8 mouse cellular contexts compared by ENCODE assay signal in the genomic region with DNA sequence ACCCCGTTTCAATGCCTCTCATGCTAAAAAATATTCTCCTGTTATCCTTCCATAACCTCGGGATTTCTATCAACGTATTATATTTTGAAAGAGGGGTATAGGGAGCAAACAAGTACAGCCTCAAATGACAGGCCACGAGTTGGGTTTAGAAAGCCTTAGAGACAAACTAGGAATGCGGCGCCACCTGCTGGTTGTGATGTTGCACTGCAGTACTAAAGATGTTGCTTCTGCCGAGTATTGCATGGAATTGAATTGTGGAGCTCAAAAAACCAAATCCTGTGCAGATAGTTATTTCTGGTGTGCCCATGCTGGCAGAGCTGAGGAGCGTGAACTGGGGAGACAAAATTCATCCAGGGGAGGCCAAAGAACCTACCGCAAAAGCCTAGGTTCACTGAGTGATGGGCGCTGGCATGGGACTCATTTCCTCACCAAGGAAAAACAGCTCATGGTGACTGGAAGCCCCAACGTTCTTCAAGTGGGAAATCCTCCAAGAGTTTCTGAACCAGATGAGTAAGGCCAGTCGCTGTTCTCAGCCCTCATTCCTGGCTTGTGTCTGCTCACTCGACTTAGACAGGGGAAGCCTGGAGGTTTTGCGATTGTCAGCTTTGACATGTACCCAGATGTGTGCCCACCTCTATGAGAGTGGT. TPM values are rescaled to one million over a fixed set of nuclear protein-coding genes. Genes with fewer than 3 reads are reported as not detected.
A peak's percentile ranks its signal among the peaks of the same experiment; 100 is the strongest.
DNase-seq lines count a peak whose midpoint lies in the region; ATAC-seq lines count a peak whose summit lies in the region.

No protein-coding gene starts in this region.

- no peak overlapping the region for H3K4me3 ChIP-seq in heart, embryonic 11.5 days (ENCODE audit: low read depth, low read length)
- no peak overlapping the region for H3K4me3 ChIP-seq in forebrain, embryonic 16.5 days (replicated peaks; ENCODE audit: low read length)
- no peak overlapping the region for H3K4me3 ChIP-seq in midbrain, embryonic 13.5 days (replicated peaks)

- no peaks in the 10 kb centered on the region for H3K36me3 ChIP-seq in heart, embryonic 11.5 days (ENCODE audit: control insufficient read depth, insufficient read depth, low read length)
- no peaks in the 10 kb centered on the region for H3K36me3 ChIP-seq in forebrain, embryonic 16.5 days (ENCODE audit: control insufficient read depth, insufficient read depth)
- no peaks in the 10 kb centered on the region for H3K36me3 ChIP-seq in midbrain, embryonic 13.5 days

- DNase-seq in heart, adult 11 months: peak; percentile 89
- DNase-seq in cerebellum, adult 18-20 months: peak; percentile 71 to 82
- peak; percentile 82 to 84 for DNase-seq in left cerebral cortex, adult 18-20 months (ENCODE audit: low spot score in 2 of 2)
- DNase-seq in skeletal muscle tissue, adult 2 months (ENCODE audit: low read depth, low spot score): peak; percentile 63

- no peak overlapping the region for H3K4me2 ChIP-seq in heart, embryonic 11.5 days
- H3K4me2 ChIP-seq in forebrain, embryonic 16.5 days (ENCODE audit: low read length): no peak overlapping the region
- H3K4me2 ChIP-seq in midbrain, embryonic 13.5 days (replicated peaks): no peak overlapping the region

- H3K9me3 ChIP-seq in heart, embryonic 11.5 days (replicated peaks; ENCODE audit: control insufficient read depth, low read length): no peaks in the 10 kb centered on the region
- H3K9me3 ChIP-seq in forebrain, embryonic 16.5 days (ENCODE audit: control insufficient read depth, low read length): no peaks in the 10 kb centered on the region
- H3K9me3 ChIP-seq in midbrain, embryonic 13.5 days: no peaks in the 10 kb centered on the region

- no peaks in the 10 kb centered on the region for H3K27me3 ChIP-seq in heart, embryonic 11.5 days (ENCODE audit: control insufficient read depth, insufficient read depth, low read length)
- 0 out of 2 replicates have a peak, but pooled peaks cover 2% of the 10 kb centered on the region for H3K27me3 ChIP-seq in forebrain, embryonic 16.5 days (replicated peaks; ENCODE audit: control insufficient read depth, insufficient read depth, low read length)
- H3K27me3 ChIP-seq in midbrain, embryonic 13.5 days: peaks cover 3% of the 10 kb centered on the region; the same call in 1 of the 2 replicates

- H3K9ac ChIP-seq in heart, embryonic 11.5 days (ENCODE audit: low read depth, low read length): no peak overlapping the region
- H3K9ac ChIP-seq in forebrain, embryonic 16.5 days (replicated peaks; ENCODE audit: low read depth, low read length): no peak overlapping the region
- H3K9ac ChIP-seq in midbrain, embryonic 13.5 days (replicated peaks): no peak overlapping the region

- no peak for ATAC-seq in heart, embryonic 11.5 days (replicated peaks; ENCODE audit: insufficient number of reproducible peaks, low FRiP score, low TSS enrichment)
- peak; percentile 83 for ATAC-seq in forebrain, embryonic 16.5 days
- ATAC-seq in hematopoietic stem cell, adult 5-6 weeks (replicated peaks in 1 of 2; ENCODE audit: insufficient read depth in 1 of 2, low FRiP score in 2 of 2, low TSS enrichment in 1 of 2, low read depth in 1 of 2, poor library complexity in 2 of 2, severe bottlenecking in 2 of 2): peak; percentile 46 to 61; a peak in 2 of 4 replicates
- ATAC-seq in midbrain, embryonic 13.5 days: peak; percentile 30; the same call in 1 of the 2 replicates

- no peaks in the 10 kb centered on the region for H3K4me1 ChIP-seq in heart, embryonic 11.5 days (ENCODE audit: control insufficient read depth, insufficient read depth, low read length)
- H3K4me1 ChIP-seq in forebrain, embryonic 16.5 days (replicated peaks; ENCODE audit: control insufficient read depth, insufficient read depth, low read length): no peaks in the 10 kb centered on the region
- H3K4me1 ChIP-seq in midbrain, embryonic 13.5 days (replicated peaks): no peaks in the 10 kb centered on the region

- WGBS in heart, embryonic 11.5 days (ENCODE audit: insufficient replicate concordance): 18% methylated on average over 14 of the region's 14 CpGs
- WGBS in forebrain, embryonic 16.5 days: 26% methylated on average over 14 of the region's 14 CpGs
- 28% methylated on average over 14 of the region's 14 CpGs for WGBS in midbrain, embryonic 13.5 days

- no peak overlapping the region for H3K27ac ChIP-seq in heart, embryonic 11.5 days (ENCODE audit: low read depth, low read length)
- no peak overlapping the region for H3K27ac ChIP-seq in forebrain, embryonic 16.5 days (ENCODE audit: low read length)
- no peak overlapping the region for H3K27ac ChIP-seq in midbrain, embryonic 13.5 days

RNA-seq across cellular contexts. Expression of a gene that starts 11.2 kb away (rescaled TPM):
- polyA plus RNA-seq in heart, embryonic 11.5 days (2014; fragmentation: Nextera tagmentation; extraction: Ambion mirVana): 4.4 and 4.7 TPM in 2 replicates
- 1.1 and 1.4 TPM in 2 replicates for polyA plus RNA-seq in forebrain, embryonic 16.5 days (2015; fragmentation: Nextera tagmentation; extraction: Ambion mirVana)
- total RNA-seq in hematopoietic stem cell, adult 5-6 weeks (2017): not detected in 2 replicates
- total RNA-seq in left cerebral cortex, adult 18-20 months (2021): 10 to 100 TPM; 11.2 to 13.3 TPM
- polyA plus RNA-seq in midbrain, embryonic 13.5 days (2015; fragmentation: Nextera tagmentation; extraction: Ambion mirVana): 0.47 and 0.66 TPM in 2 replicates

RNA-seq across cellular contexts. Expression of a gene that starts 41.3 kb away (rescaled TPM):
- 13.4 and 14.0 TPM in 2 replicates for polyA plus RNA-seq in heart, embryonic 11.5 days (2014; fragmentation: Nextera tagmentation; extraction: Ambion mirVana)
- 7.4 and 8.2 TPM in 2 replicates for polyA plus RNA-seq in forebrain, embryonic 16.5 days (2015; fragmentation: Nextera tagmentation; extraction: Ambion mirVana)
- total RNA-seq in hematopoietic stem cell, adult 5-6 weeks (2017): 13.0 and 19.3 TPM in 2 replicates
- 1 to 10 TPM; 4.7 to 5.3 TPM for total RNA-seq in left cerebral cortex, adult 18-20 months (2021)
- polyA plus RNA-seq in midbrain, embryonic 13.5 days (2015; fragmentation: Nextera tagmentation; extraction: Ambion mirVana): 8.8 and 9.1 TPM in 2 replicates
